Mouse (Mus musculus): ENCODE results near the gene Entpd1. TPM values are rescaled to one million over a fixed set of nuclear protein-coding genes. Genes with fewer than 3 reads are reported as not detected.

Entpd1 gene
- polyA plus RNA-seq, 1 experiment from 2014 or later = 12.4 TPM

GRCm38 (mm10) chr19:40712889-40713628, 100.9 kb downstream of the Entpd1 start:
- no peak for ATAC-seq
- no peak overlapping the region for H3K27ac ChIP-seq
- WGBS = 80% methylated on average over 15 of the region's 16 CpGs
- no peaks in the 10 kb centered on the region for H3K36me3 ChIP-seq (ENCODE audit: poor library complexity, severe bottlenecking)
- no peaks in the 10 kb centered on the region for H3K4me1 ChIP-seq
- H3K4me3 ChIP-seq = no peak overlapping the region
- no peaks in the 10 kb centered on the region for H3K9me3 ChIP-seq (replicated peaks)
- no peaks in the 10 kb centered on the region for H3K27me3 ChIP-seq
- no peak overlapping the region for H3K4me2 ChIP-seq
- no peak overlapping the region for H3K9ac ChIP-seq

- Histone ChIP-seq H3K4me3 (no peak overlapping the region), H3K9ac (no peak overlapping the region), H3K36me3 (ENCODE audit: poor library complexity, severe bottlenecking) (no peaks in the 10 kb centered on the region), H3K4me1 (no peaks in the 10 kb centered on the region), H3K9me3 (replicated peaks) (no peaks in the 10 kb centered on the region), H3K4me2 (no peak overlapping the region), H3K27me3 (no peaks in the 10 kb centered on the region), H3K27ac (no peak overlapping the region)
- ATAC-seq = no peak
- 82% methylated on average over 5 of the region's 5 CpGs for WGBS
Measured at GRCm38 (mm10) chr19:40714700-40715099, 102.5 kb downstream of the Entpd1 start.

GRCm38 (mm10) chr19:40716981-40717380, 104.8 kb downstream of the Entpd1 start:
- Histone ChIP-seq H3K4me1 (peaks cover 4% of the 10 kb centered on the region), H3K9me3 (replicated peaks) (no peaks in the 10 kb centered on the region), H3K4me2 (no peak overlapping the region), H3K27ac (no peak overlapping the region), H3K36me3 (ENCODE audit: poor library complexity, severe bottlenecking) (no peaks in the 10 kb centered on the region), H3K9ac (no peak overlapping the region), H3K27me3 (no peaks in the 10 kb centered on the region), H3K4me3 (no peak overlapping the region)
- no peak for ATAC-seq
- 82% methylated on average over 6 of the region's 6 CpGs for WGBS

GRCm38 (mm10) chr19:40719439-40720105, 107.4 kb downstream of the Entpd1 start:
- Histone ChIP-seq H3K4me2 (no peak overlapping the region), H3K36me3 (ENCODE audit: poor library complexity, severe bottlenecking) (no peaks in the 10 kb centered on the region), H3K27me3 (no peaks in the 10 kb centered on the region), H3K9ac (no peak overlapping the region), H3K27ac (no peak overlapping the region), H3K4me3 (no peak overlapping the region), H3K9me3 (replicated peaks) (no peaks in the 10 kb centered on the region), H3K4me1 (peaks cover 7% of the 10 kb centered on the region)
- WGBS = 65% methylated on average over 11 of the region's 11 CpGs
- ATAC-seq = no peak

GRCm38 (mm10) chr19:40720381-40720780, 108.2 kb downstream of the Entpd1 start:
- Histone ChIP-seq H3K9me3 (replicated peaks) (no peaks in the 10 kb centered on the region), H3K4me2 (no peak overlapping the region), H3K9ac (no peak overlapping the region), H3K4me1 (peaks cover 7% of the 10 kb centered on the region), H3K27me3 (no peaks in the 10 kb centered on the region), H3K36me3 (ENCODE audit: poor library complexity, severe bottlenecking) (no peaks in the 10 kb centered on the region), H3K4me3 (no peak overlapping the region), H3K27ac (no peak overlapping the region)
- 88% methylated on average over 12 of the region's 12 CpGs for WGBS
- no peak for ATAC-seq

- WGBS = 49% methylated on average over 11 of the region's 11 CpGs
- Histone ChIP-seq H3K27me3 (no peaks in the 10 kb centered on the region), H3K27ac (peak overlapping the region; percentile 58; the same call in 1 of the 2 replicates), H3K4me3 (no peak overlapping the region), H3K4me1 (peaks cover 7% of the 10 kb centered on the region), H3K4me2 (no peak overlapping the region), H3K9me3 (replicated peaks) (no peaks in the 10 kb centered on the region), H3K36me3 (ENCODE audit: poor library complexity, severe bottlenecking) (no peaks in the 10 kb centered on the region), H3K9ac (no peak overlapping the region)
- ATAC-seq = peak; percentile 87
Measured at GRCm38 (mm10) chr19:40722137-40723038, 110.2 kb downstream of the Entpd1 start.

- H3K9ac ChIP-seq = peak overlapping the region; percentile 21; the same call in 1 of the 2 replicates
- ATAC-seq = 0 out of 2 replicates have a peak, but pooled peaks have one; percentile 34
- no peak overlapping the region for H3K4me2 ChIP-seq
- WGBS = 66% methylated on average over 10 of the region's 10 CpGs
- H3K4me3 ChIP-seq = no peak overlapping the region
- no peaks in the 10 kb centered on the region for H3K27me3 ChIP-seq
- no peaks in the 10 kb centered on the region for H3K36me3 ChIP-seq (ENCODE audit: poor library complexity, severe bottlenecking)
- H3K27ac ChIP-seq = no peak overlapping the region
- no peaks in the 10 kb centered on the region for H3K9me3 ChIP-seq (replicated peaks)
- peaks cover 7% of the 10 kb centered on the region for H3K4me1 ChIP-seq
Measured at GRCm38 (mm10) chr19:40723516-40723915, 111.3 kb downstream of the Entpd1 start.

GRCm38 (mm10) chr19:40726148-40726547, 114.0 kb downstream of the Entpd1 start:
- H3K4me3 ChIP-seq = no peak overlapping the region
- no peaks in the 10 kb centered on the region for H3K36me3 ChIP-seq (ENCODE audit: poor library complexity, severe bottlenecking)
- H3K4me1 ChIP-seq = peaks cover 7% of the 10 kb centered on the region
- H3K9me3 ChIP-seq (replicated peaks) = no peaks in the 10 kb centered on the region
- H3K27ac ChIP-seq = no peak overlapping the region
- no peaks in the 10 kb centered on the region for H3K27me3 ChIP-seq
- whole genome bisulfite sequencing = 90% methylated on average over 4 of the region's 4 CpGs
- H3K9ac ChIP-seq = no peak overlapping the region
- ATAC-seq = no peak
- no peak overlapping the region for H3K4me2 ChIP-seq

- no peak for ATAC-seq
- no peak overlapping the region for H3K4me3 ChIP-seq
- H3K27ac ChIP-seq = no peak overlapping the region
- H3K27me3 ChIP-seq = no peaks in the 10 kb centered on the region
- H3K9me3 ChIP-seq (replicated peaks) = no peaks in the 10 kb centered on the region
- peaks cover 7% of the 10 kb centered on the region for H3K4me1 ChIP-seq
- H3K4me2 ChIP-seq = no peak overlapping the region
- 77% methylated on average over 2 of the region's 2 CpGs for WGBS
- H3K36me3 ChIP-seq (ENCODE audit: poor library complexity, severe bottlenecking) = no peaks in the 10 kb centered on the region
- no peak overlapping the region for H3K9ac ChIP-seq
Measured at GRCm38 (mm10) chr19:40726614-40727013, 114.4 kb downstream of the Entpd1 start.

- Histone ChIP-seq H3K27me3 (no peaks in the 10 kb centered on the region), H3K36me3 (ENCODE audit: poor library complexity, severe bottlenecking) (no peaks in the 10 kb centered on the region), H3K9ac (no peak overlapping the region), H3K9me3 (replicated peaks) (no peaks in the 10 kb centered on the region), H3K4me1 (no peaks in the 10 kb centered on the region), H3K4me2 (no peak overlapping the region), H3K27ac (no peak overlapping the region), H3K4me3 (no peak overlapping the region)
- ATAC-seq = no peak
- 91% methylated on average over 4 of the region's 4 CpGs for WGBS
Measured at GRCm38 (mm10) chr19:40728213-40728612, 116.0 kb downstream of the Entpd1 start.

GRCm38 (mm10) chr19:40728732-40729420, 116.7 kb downstream of the Entpd1 start:
- Histone ChIP-seq H3K4me3 (no peak overlapping the region), H3K9me3 (replicated peaks) (no peaks in the 10 kb centered on the region), H3K27me3 (no peaks in the 10 kb centered on the region), H3K9ac (no peak overlapping the region), H3K4me2 (no peak overlapping the region), H3K27ac (no peak overlapping the region), H3K4me1 (0 out of 2 replicates have a peak, but pooled peaks cover 3% of the 10 kb centered on the region), H3K36me3 (ENCODE audit: poor library complexity, severe bottlenecking) (no peaks in the 10 kb centered on the region)
- no peak for ATAC-seq
- WGBS = 74% methylated on average over 12 of the region's 12 CpGs
